11 mouse cellular contexts compared by ENCODE assay signal in the genomic region with DNA sequence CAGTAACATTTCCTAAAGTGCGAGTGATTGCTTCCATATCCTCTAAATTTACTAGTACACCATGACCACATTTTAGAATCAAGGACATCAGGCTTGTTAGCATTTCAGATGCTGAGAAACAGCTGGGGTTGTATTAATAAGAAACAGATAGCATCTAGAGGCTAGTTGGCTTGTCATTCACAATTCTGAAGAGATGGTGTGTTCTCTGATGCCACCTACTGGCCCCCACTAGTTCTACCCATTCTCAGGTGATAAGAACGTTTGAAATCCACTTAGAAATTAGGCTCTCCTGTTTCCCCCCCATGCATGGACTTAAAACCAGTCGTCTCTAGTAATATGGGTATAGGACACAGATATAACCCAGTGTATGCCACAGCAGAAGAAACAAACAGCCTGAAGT.
DNase-seq lines count a peak whose midpoint lies in the region; ATAC-seq and TF ChIP-seq lines count a peak whose summit lies in the region.
"Had no signal": no experiment of that assay in that cellular context is flagged by ENCODE, and none has a peak within 500 bp of the region (broad histone marks: within the 10 kb centered on the region; RNA-seq: fewer than 3 reads in every experiment).

No protein-coding gene starts in this region.

- no peaks in the 10 kb centered on the region for H3K36me3 ChIP-seq in forebrain, postnatal 0 days (ENCODE audit: insufficient read depth)
- no peaks in the 10 kb centered on the region for H3K36me3 ChIP-seq in forebrain, embryonic 13.5 days (ENCODE audit: poor library complexity, severe bottlenecking)
- no peaks in the 10 kb centered on the region for H3K36me3 ChIP-seq in thymus, adult 2 months (ENCODE audit: control insufficient read depth, insufficient read depth, low read length)
- H3K36me3 ChIP-seq: G1E; stomach, embryonic 15.5 days had no signal

- ATAC-seq in forebrain, postnatal 0 days, result no peak
- no peak for ATAC-seq in forebrain, embryonic 13.5 days

- peak; percentile 64 for TF ChIP-seq CTCF in forebrain, postnatal 0 days (IDR thresholded peaks at IDR 0.05; ENCODE audit: low read depth)
- no peak for TF ChIP-seq CTCF in thymus, adult 2 months (IDR thresholded peaks at IDR 0.05; ENCODE audit: borderline replicate concordance, control insufficient read depth, extremely low read depth, insufficient read depth, low read length, poor library complexity)

- H3K4me2 ChIP-seq in forebrain, postnatal 0 days (ENCODE audit: low read depth), result no peak overlapping the region
- no peak overlapping the region for H3K4me2 ChIP-seq in forebrain, embryonic 13.5 days
- H3K4me2 ChIP-seq: stomach, embryonic 15.5 days had no signal

- no peaks in the 10 kb centered on the region for H3K4me1 ChIP-seq in forebrain, postnatal 0 days (ENCODE audit: insufficient read depth)
- no peaks in the 10 kb centered on the region for H3K4me1 ChIP-seq in forebrain, embryonic 13.5 days
- H3K4me1 ChIP-seq in thymus, adult 2 months (replicated peaks; ENCODE audit: control insufficient read depth, insufficient read depth, low read length), result no peaks in the 10 kb centered on the region
- H3K4me1 ChIP-seq: stomach, embryonic 15.5 days had no signal

- H3K4me3 ChIP-seq in forebrain, postnatal 0 days (ENCODE audit: low read depth, low read length), result no peak overlapping the region
- no peak overlapping the region for H3K4me3 ChIP-seq in forebrain, embryonic 13.5 days
- no peak overlapping the region for H3K4me3 ChIP-seq in thymus, adult 2 months (ENCODE audit: control insufficient read depth, insufficient read depth, low read length)
- H3K4me3 ChIP-seq: erythroblast, embryonic 14.5 days; stomach, embryonic 15.5 days had no signal

- H3K9me3 ChIP-seq in forebrain, postnatal 0 days (ENCODE audit: low read length), result no peaks in the 10 kb centered on the region
- no peaks in the 10 kb centered on the region for H3K9me3 ChIP-seq in forebrain, embryonic 13.5 days (replicated peaks)
- H3K9me3 ChIP-seq: G1E; stomach, embryonic 15.5 days had no signal

- no peak overlapping the region for H3K27ac ChIP-seq in forebrain, postnatal 0 days (ENCODE audit: low read depth, low read length)
- H3K27ac ChIP-seq in forebrain, embryonic 13.5 days, result no peak overlapping the region
- no peak overlapping the region for H3K27ac ChIP-seq in thymus, adult 2 months (ENCODE audit: control insufficient read depth, insufficient read depth, low read length)
- H3K27ac ChIP-seq: stomach, embryonic 15.5 days had no signal

- no peak for TF ChIP-seq POLR2A in thymus, adult 2 months (IDR thresholded peaks at IDR 0.05; ENCODE audit: control insufficient read depth, extremely low read depth, insufficient read depth, low read length, poor library complexity)

- H3K27me3 ChIP-seq in forebrain, postnatal 0 days (ENCODE audit: insufficient read depth, low read length), result no peaks in the 10 kb centered on the region
- no peaks in the 10 kb centered on the region for H3K27me3 ChIP-seq in forebrain, embryonic 13.5 days
- H3K27me3 ChIP-seq in thymus, adult 2 months (ENCODE audit: control insufficient read depth, insufficient read depth, low read length), result no peaks in the 10 kb centered on the region
- H3K27me3 ChIP-seq: stomach, embryonic 15.5 days had no signal

- H3K9ac ChIP-seq in forebrain, postnatal 0 days, result no peak overlapping the region
- H3K9ac ChIP-seq in forebrain, embryonic 13.5 days, result no peak overlapping the region
- H3K9ac ChIP-seq: stomach, embryonic 15.5 days had no signal

- peak; percentile 40 for DNase-seq in forebrain, postnatal 0 days
- DNase-seq in right cerebral cortex, adult 18-20 months, result peak; percentile 14
- DNase-seq in right cerebral cortex, postnatal 25 days, result no peak
- DNase-seq in layer of hippocampus, adult 9-10 months (ENCODE audit: low spot score), result peak; percentile 33
- no peak for DNase-seq in thymus, adult 2 months
- DNase-seq in gastrocnemius, postnatal 10 days, result no peak
- no peak for DNase-seq in cerebellum, adult 11-12 months

- 56% methylated on average over 3 of the region's 3 CpGs for WGBS in forebrain, postnatal 0 days
- WGBS in forebrain, embryonic 13.5 days, result 52% methylated on average over 3 of the region's 3 CpGs
- 44% methylated on average over 3 of the region's 3 CpGs for WGBS in thymus, adult 2 months

Comparison
In these comparisons a context has a peak if more than half of its experiments do, and no peak if none do; other contexts are left out.
1. DNase-seq: peak in forebrain, postnatal 0 days (single experiment), right cerebral cortex, adult 18-20 months (single experiment) and layer of hippocampus, adult 9-10 months (single experiment); none in right cerebral cortex, postnatal 25 days (single experiment), thymus, adult 2 months (single experiment), gastrocnemius, postnatal 10 days (single experiment) and cerebellum, adult 11-12 months (single experiment).